Mouse (Mus musculus) liver, embryonic 16.5 days (tissue): ENCODE data around the gene AY074887. TPM values are rescaled to one million over a fixed set of nuclear protein-coding genes. Genes with fewer than 3 reads are reported as not detected.

ENCODE experiments used
- polyA plus RNA-seq: library from polyadenylated mRNA; unstranded; fragments of >200 nt; fragmentation: Nextera tagmentation; extraction: Ambion mirVana; gene quantifications from 2 replicates; pipeline ENCODE4 v1.2.1, GENCODE M21; 2015

The AY074887 gene
- polyA plus RNA-seq, 1 experiment from 2014 or later, result 0.31 TPM

Other genes starting within 250 kb of the AY074887 start
- gene Wdr61, start 216.5 kb downstream of the AY074887 start, polyA plus RNA-seq, result 71.1 and 78.8 TPM in 2 replicates
- 0.15 and 0.32 TPM in 2 replicates for gene Crabp1, start 186.2 kb downstream of the AY074887 start, polyA plus RNA-seq
- gene Ireb2, start 87.2 kb downstream of the AY074887 start, polyA plus RNA-seq, result 9.7 and 9.9 TPM in 2 replicates
- gene Hykk, start 33.7 kb downstream of the AY074887 start, polyA plus RNA-seq, result 3.3 and 4.5 TPM in 2 replicates
- 117 and 128 TPM in 2 replicates for gene Psma4, start 208 bp downstream of the AY074887 start, polyA plus RNA-seq
- not detected in 2 replicates for gene Chrna5, start 29.9 kb upstream of the AY074887 start, polyA plus RNA-seq
- 0.05 TPM in 1 of 2 replicates, not detected in the other for gene Chrna3, start 75.6 kb upstream of the AY074887 start, polyA plus RNA-seq
- 0.04 TPM in 1 of 2 replicates, not detected in the other for gene Chrnb4, start 97.8 kb upstream of the AY074887 start, polyA plus RNA-seq
- gene Ube2q2, start 197.9 kb upstream of the AY074887 start, polyA plus RNA-seq, result 5.0 and 6.0 TPM in 2 replicates